Mouse (Mus musculus): ENCODE data around the gene Prm3. TPM values are rescaled to one million over a fixed set of nuclear protein-coding genes. Genes with fewer than 3 reads are reported as not detected.

The Prm3 gene
- total RNA-seq (2018; cell fraction: chromatin; rRNA removed) = not detected
- total RNA-seq (2018; cell fraction: cytosol; rRNA removed) = not detected
- not detected for total RNA-seq (2018; cell fraction: nucleus; rRNA removed)
- not detected in 3 replicates for polyA plus RNA-seq (2018)

DNA sequence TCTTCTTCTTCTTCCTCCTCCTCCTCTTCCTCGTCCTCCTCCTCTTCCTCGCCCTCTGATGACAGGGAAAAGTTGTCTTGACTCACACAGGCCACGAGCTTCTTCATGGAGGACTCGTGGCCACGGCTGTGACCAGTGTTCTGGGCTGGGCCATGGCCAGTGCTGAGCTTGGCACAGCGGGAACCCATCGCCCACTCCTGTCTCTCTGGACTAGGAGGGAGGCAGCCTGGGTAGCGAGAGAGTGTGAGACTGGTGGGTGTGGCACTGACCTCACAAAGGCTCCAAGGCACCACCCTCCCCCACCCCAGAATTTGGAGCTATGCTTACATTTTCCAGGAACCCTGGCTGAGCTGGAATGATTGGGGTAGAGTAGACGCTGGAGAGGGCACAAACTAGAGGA is at the start of gene Prm3:
Gene Prm3, minus strand, starts transcription at position 213 of the 400 bp plus-strand sequence.
- Histone ChIP-seq H3K4me3 (ENCODE audit: inconsistent target) (no peak within 1 kb of the TSS), H3K79me2 (ENCODE audit: inconsistent target) (no peaks in the 10 kb centered on the region), H3K27ac (no peak within 1 kb of the TSS), H3K36me3 (ENCODE audit: inconsistent target) (no peaks in the 10 kb centered on the region)
- 87% methylated on average over 9 of the region's 9 CpGs for WGBS (ENCODE audit: missing documents)

DNA sequence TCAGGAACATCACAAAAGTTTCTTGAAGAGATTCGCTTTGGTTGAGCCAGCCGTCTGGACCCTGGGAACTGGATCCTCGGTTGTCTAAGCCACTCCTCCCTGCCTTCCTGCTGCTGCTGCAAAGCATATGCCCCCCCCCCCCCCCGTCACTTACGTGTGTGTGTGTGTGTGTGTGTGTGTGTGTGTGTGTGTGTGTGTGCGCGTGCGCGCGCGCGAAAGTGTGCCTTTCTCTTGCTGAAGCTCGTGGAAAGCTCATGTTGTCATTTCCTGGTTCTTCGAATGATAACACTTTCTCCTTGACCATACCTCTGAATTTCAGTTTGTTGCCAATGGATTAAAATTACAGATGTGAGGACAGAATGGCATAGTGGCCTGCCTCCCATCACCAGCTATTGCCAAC is 49.3 kb upstream of the Prm3 start:
- Histone ChIP-seq H3K4me3 (ENCODE audit: inconsistent target) (no peak overlapping the region), H3K79me2 (ENCODE audit: inconsistent target) (no peaks in the 10 kb centered on the region), H3K36me3 (ENCODE audit: inconsistent target) (no peaks in the 10 kb centered on the region), H3K27ac (no peak overlapping the region)
- WGBS (ENCODE audit: missing documents) = 93% methylated on average over 13 of the region's 14 CpGs

DNA sequence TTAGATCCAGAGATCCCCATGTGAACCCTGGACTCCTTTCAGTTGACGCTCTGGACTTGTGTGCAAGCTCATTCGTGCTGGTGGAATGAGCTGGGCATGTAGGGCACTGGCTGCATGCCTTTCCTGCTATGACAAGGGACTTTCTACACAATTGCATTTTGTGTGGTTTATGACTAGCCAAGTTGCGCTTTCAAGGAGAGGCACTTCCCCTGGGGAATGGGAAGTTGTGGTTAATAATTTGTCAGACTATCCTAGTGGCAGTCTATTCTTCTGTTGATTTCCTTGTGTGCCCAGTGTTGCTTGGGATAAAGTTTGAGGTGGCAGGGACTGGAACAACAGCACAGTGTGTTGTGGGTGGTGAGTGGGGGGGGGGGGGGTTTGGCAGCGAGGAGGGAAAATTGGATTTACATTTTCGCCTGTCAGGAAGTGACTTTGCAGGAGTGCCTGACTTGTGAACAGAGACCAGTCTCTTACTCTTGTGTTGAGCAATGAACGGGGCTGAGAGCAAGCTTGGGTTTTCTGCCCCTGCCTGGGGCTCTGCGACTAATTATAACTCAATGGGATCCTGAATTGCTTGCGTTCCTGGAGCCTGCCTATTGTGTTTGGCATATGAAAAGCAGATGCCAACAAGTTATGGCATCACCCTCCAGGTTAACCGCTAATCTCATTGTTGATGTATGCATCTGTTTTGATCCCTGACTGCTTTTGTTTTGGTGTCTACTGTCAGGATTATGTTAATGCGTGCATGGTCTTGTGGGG is 48.0 kb upstream of the Prm3 start:
- Histone ChIP-seq H3K4me3 (ENCODE audit: inconsistent target) (no peak overlapping the region), H3K36me3 (ENCODE audit: inconsistent target) (no peaks in the 10 kb centered on the region), H3K79me2 (ENCODE audit: inconsistent target) (no peaks in the 10 kb centered on the region), H3K27ac (peak overlapping the region; percentile 2; the same call in 1 of the 2 replicates)
- 13% methylated on average over 9 of the region's 10 CpGs for WGBS (ENCODE audit: missing documents)

DNA sequence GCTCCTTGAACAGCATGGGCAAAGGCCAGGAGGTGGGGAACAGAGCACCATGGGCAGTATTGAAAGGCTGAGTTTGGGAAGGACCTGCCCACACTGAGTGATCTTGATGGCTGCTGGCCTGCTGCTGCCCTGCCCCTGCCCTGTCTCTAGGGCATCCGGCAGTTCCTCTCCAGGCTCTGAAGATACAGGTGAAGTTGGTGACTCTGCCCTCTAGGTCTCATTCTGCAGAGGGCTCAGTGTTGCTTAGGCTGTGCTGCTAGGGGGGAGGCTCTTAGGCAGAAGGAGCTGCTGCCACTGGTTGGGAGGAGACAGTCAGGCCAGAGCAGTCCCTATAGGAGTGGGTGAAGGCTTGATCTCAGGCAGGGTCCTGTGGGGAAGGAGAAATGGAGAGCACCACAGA is 47.2 kb upstream of the Prm3 start:
- 83% methylated on average over 1 of the region's 1 CpGs for WGBS (ENCODE audit: missing documents)
- Histone ChIP-seq H3K27ac (peak overlapping the region; percentile 2; the same call in 1 of the 2 replicates), H3K79me2 (ENCODE audit: inconsistent target) (no peaks in the 10 kb centered on the region), H3K36me3 (ENCODE audit: inconsistent target) (no peaks in the 10 kb centered on the region), H3K4me3 (ENCODE audit: inconsistent target) (no peak overlapping the region)

DNA sequence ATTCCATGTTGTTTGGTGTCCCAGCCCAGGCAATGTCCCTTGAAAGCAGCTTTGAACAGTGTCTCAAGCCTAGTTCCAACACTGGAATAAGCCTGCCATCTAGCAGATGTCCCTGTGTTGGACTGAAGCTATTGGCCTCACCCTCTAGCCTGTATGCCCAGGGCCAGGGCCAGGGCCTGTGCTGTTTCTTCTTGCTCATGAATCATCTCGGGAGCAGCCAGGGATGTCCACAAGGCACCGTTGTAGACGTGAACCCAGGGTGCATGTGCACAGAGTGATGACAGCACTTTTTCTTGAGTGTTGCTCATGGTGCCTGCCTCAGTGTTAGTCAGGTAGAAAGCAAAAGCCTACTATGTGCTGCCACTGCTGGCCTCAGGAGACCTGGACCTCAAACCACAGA is 46.5 kb upstream of the Prm3 start:
- no peaks in the 10 kb centered on the region for H3K79me2 ChIP-seq (ENCODE audit: inconsistent target)
- WGBS (ENCODE audit: missing documents) = 94% methylated on average over 3 of the region's 3 CpGs
- H3K4me3 ChIP-seq (ENCODE audit: inconsistent target) = no peak overlapping the region
- H3K36me3 ChIP-seq (ENCODE audit: inconsistent target) = no peaks in the 10 kb centered on the region
- H3K27ac ChIP-seq = no peak overlapping the region

DNA sequence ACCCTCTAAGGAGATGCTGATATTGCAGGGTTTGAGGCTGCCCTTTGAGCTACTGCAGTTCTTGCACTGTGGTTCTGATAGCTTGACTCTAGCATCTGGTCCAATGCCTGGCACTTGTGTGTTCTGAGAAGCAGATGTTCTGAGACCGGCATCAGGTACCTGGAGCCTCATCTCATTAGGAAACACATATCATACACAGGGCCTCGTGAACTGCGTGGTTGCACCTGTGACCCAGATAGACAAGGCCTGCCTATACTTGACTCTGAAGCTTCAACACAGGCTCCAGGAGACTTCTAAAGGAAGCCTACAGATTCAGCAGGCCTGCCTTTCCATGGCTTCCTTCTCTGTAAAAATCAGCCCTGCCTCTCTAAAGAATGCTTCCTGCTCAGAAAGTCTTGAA is 45.7 kb upstream of the Prm3 start:
- Histone ChIP-seq H3K79me2 (ENCODE audit: inconsistent target) (no peaks in the 10 kb centered on the region), H3K4me3 (ENCODE audit: inconsistent target) (no peak overlapping the region), H3K27ac (no peak overlapping the region), H3K36me3 (ENCODE audit: inconsistent target) (no peaks in the 10 kb centered on the region)
- WGBS (ENCODE audit: missing documents) = 91% methylated on average over 3 of the region's 3 CpGs

DNA sequence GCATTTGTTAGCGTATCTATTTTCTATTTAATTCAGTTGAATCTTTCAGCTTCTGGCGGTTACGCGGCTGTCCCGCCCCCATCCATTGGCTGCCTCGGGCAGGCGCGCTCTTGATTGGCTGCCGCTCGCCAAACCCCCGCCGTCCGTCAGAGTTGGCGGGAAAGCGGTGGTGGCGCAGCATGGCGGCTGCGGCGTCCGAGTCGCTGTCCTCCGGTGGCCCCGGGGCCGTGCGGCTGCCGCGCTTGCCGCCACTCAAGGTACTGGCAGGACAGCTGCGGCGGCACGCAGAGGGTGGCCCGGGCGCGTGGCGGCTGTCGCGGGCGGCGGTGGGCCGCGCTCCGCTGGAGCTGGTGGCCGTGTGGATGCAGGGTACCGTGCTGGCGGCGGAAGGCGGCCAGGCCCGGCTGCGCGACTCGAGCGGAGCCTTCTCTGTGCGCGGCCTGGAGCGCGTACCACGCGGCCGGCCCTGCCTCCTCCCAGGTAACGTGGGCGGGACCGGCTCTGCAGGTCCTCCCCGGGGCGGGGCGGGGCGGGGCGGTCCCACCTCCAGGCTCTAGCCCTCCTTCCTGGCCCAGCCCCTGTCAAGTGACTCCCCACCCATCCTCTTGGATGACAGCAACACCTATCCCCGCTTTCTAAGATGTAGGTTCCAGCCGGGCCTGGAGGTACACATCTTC is 44.3 kb upstream of the Prm3 start, which contains the start of gene Rmi2:
Gene Rmi2, plus strand, starts transcription at position 149 of the 677 bp plus-strand sequence.
- H3K4me3 ChIP-seq (ENCODE audit: inconsistent target) = peak within 1 kb of the TSS; percentile 18; the same call in 1 of the 2 replicates
- 2% methylated on average over 69 of the region's 69 CpGs for WGBS (ENCODE audit: missing documents)
- no peaks in the 10 kb centered on the region for H3K79me2 ChIP-seq (ENCODE audit: inconsistent target)
- H3K36me3 ChIP-seq (ENCODE audit: inconsistent target) = no peaks in the 10 kb centered on the region
- no peak within 1 kb of the TSS for H3K27ac ChIP-seq

DNA sequence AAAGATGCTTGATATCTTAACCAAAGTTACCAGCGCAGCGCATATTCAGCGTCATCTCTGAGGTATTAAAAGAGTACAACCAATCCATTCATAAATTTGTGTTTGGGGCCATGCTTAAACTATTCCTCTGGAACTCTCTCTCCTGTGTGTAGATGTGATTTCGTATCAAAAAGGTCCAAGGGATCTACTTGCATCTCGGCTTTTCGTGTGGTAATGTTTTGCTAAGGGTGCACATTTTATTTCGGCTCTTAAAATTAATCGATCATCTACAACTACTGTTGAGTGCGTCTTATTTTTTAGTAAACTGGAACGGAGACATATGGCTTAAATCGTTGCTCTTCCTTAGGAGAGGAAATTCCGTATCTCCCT is 43.8 kb upstream of the Prm3 start:
- Histone ChIP-seq H3K36me3 (ENCODE audit: inconsistent target) (no peaks in the 10 kb centered on the region), H3K27ac (no peak overlapping the region), H3K79me2 (ENCODE audit: inconsistent target) (no peaks in the 10 kb centered on the region), H3K4me3 (ENCODE audit: inconsistent target) (peak overlapping the region; percentile 18; the same call in 1 of the 2 replicates)
- 3% methylated on average over 12 of the region's 12 CpGs for WGBS (ENCODE audit: missing documents)

DNA sequence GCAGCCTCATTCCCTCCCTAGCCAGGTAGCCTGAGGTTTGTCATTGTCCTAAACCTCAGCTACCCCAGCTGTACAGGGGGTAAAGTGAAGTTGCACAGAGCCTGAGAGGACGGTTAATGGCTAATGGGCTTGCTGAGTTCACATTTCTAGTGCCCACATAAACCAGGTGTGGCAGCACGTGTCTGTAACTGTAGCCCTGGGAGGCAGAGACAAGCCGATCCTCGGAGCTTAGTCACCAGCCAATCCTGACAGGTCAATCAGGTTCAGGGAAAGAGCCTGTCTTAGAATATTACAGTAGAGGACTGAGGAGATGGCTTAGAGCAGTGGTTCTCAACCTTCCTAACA is 37.7 kb upstream of the Prm3 start:
- Histone ChIP-seq H3K27ac (no peak overlapping the region), H3K79me2 (ENCODE audit: inconsistent target) (no peaks in the 10 kb centered on the region), H3K4me3 (ENCODE audit: inconsistent target) (no peak overlapping the region), H3K36me3 (ENCODE audit: inconsistent target) (no peaks in the 10 kb centered on the region)
- WGBS (ENCODE audit: missing documents) = 81% methylated on average over 4 of the region's 4 CpGs

DNA sequence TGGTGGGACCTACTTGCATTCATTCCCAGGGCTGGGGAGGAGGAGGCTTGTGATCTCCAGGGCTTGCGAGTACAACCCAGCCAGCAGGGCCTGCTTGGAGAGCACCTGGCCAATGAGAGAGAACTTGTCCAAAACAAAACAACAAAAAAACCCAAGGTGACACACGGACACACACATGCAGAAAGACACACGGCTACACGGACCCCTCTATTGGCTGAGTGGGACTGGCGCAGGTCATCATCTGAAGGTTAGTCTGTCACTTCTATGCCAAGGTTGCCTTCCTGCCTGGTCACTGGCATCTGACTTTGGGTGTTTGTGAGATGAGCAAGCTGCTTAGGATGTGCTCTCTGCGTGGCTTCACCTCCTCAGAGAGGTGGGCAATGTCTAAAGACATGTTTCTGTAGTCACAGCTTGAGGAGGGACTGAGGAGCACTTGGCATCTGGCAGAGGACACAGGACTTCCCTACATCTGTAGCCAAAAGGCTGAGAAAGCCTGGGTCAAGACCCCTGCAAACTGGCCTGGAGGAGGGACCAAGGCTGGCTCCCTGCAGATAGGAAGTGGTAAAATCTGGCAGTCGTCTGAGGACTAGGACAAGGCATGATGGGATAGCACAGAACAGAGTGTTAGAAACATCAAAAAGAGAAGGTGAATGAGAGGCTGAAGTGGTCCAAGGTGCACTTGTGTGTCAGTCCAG is 37.2 kb upstream of the Prm3 start:
- Histone ChIP-seq H3K27ac (no peak overlapping the region), H3K36me3 (ENCODE audit: inconsistent target) (no peaks in the 10 kb centered on the region), H3K79me2 (ENCODE audit: inconsistent target) (no peaks in the 10 kb centered on the region), H3K4me3 (ENCODE audit: inconsistent target) (no peak overlapping the region)
- 83% methylated on average over 7 of the region's 7 CpGs for WGBS (ENCODE audit: missing documents)

DNA sequence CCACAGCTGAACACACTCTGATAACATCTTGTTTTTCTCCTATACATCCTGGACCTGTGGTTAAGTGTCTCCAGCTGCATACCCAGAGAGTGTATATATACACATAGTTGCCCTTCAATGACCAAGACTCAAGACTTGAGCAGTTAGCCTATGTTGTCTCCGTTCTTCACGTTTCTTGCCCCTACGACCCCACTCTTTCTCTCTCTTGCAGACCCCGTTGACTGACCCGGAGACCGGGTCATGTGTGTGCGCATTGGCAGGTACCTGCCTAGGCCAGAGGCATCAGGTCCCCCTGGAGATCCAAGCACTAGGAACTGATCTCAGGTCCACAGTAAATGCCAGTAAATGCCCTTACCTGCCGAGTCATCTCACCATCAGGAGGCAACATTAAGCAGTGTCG is 36.6 kb upstream of the Prm3 start:
- H3K27ac ChIP-seq = no peak overlapping the region
- H3K79me2 ChIP-seq (ENCODE audit: inconsistent target) = no peaks in the 10 kb centered on the region
- 93% methylated on average over 9 of the region's 9 CpGs for WGBS (ENCODE audit: missing documents)
- H3K4me3 ChIP-seq (ENCODE audit: inconsistent target) = no peak overlapping the region
- H3K36me3 ChIP-seq (ENCODE audit: inconsistent target) = no peaks in the 10 kb centered on the region

DNA sequence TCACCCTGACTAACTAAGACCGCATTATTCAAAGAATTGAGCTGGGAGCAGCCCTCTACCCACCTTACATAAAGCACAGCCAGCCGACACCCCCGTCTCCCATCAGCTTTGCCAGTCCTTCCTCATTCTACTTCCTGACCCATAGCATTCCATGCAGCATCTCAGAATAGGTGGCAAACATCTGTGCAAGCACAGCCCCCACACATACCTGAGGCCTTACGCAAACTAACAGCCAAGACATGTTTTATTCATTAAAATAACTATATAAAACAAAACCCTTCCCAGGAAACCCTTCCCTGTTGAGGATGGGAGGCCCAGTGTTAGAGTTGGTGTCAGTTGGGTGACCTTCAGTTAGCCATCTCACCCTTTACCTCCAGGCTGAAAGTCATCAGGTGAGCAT is 35.1 kb upstream of the Prm3 start:
- H3K27ac ChIP-seq = no peak overlapping the region
- H3K4me3 ChIP-seq (ENCODE audit: inconsistent target) = no peak overlapping the region
- H3K36me3 ChIP-seq (ENCODE audit: inconsistent target) = no peaks in the 10 kb centered on the region
- 91% methylated on average over 4 of the region's 4 CpGs for WGBS (ENCODE audit: missing documents)
- H3K79me2 ChIP-seq (ENCODE audit: inconsistent target) = no peaks in the 10 kb centered on the region

DNA sequence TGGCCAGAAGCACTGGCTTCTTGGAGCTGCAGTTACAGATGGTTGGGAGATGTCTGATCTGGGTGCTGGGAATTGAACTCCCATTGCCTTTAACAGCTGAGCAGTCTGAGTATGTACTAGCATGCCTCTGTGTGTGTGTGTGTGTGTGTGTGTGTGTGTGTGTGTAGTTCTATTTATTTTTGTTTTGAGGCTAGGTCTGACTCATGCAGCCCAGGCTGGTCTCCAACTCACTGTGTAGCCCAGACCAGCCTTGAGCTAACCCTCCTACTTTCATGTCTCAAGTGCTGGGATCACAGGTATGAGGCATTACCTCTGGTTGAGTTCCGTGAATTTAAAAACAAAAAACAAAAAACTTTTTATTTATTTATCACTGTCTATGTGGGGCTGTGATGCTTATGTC is 33.8 kb upstream of the Prm3 start:
- 100% methylated on average over 1 of the region's 1 CpGs for WGBS (ENCODE audit: missing documents)
- no peaks in the 10 kb centered on the region for H3K36me3 ChIP-seq (ENCODE audit: inconsistent target)

DNA sequence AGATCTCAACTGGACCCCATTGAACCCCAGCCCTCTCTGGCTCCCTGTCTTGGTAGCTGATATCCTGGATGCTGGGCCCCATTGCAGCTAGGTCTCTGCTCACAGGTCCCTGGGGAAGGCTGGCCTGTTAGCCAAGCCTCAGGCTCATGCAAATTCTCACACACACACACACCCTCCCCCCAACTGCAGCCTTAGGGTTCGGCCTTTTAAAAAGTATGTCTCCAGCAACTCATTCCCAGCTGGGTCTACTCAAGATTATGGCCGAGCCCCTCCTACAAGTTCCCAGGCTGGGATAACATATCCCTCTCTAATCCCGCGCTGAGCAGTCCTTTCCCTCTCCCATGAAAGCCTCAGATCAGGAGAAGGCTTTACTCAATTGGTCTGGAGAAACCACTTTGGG is 30.7 kb upstream of the Prm3 start:
- Histone ChIP-seq H3K79me2 (ENCODE audit: inconsistent target) (no peaks in the 10 kb centered on the region), H3K36me3 (ENCODE audit: inconsistent target) (no peaks in the 10 kb centered on the region), H3K27ac (no peak overlapping the region), H3K4me3 (ENCODE audit: inconsistent target) (no peak overlapping the region)
- 94% methylated on average over 4 of the region's 4 CpGs for WGBS (ENCODE audit: missing documents)

More for the DNA sequence above, 33.8 kb upstream of the Prm3 start:
- H3K4me3 ChIP-seq (ENCODE audit: inconsistent target) = no peak overlapping the region
- no peaks in the 10 kb centered on the region for H3K79me2 ChIP-seq (ENCODE audit: inconsistent target)
- H3K27ac ChIP-seq = no peak overlapping the region

DNA sequence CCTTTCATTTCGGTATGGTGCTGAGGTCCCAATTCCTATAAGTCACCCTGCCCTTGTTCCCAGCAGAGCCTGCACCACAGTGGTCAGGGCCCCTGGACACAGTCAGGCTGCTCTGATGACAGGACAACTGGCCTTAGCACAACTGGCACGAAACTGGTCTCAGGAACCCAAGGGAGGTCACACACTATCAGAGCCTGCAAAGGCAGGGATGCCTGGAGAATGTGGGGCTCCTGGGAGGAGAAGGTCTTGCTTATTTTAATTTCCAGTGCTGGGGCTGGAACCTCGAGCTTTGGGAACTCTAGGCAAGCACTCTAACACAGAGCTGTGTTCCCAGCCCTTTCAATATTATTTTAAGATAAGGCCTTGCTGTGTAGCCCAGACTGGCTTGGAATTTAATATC is 29.3 kb upstream of the Prm3 start:
- Histone ChIP-seq H3K27ac (no peak overlapping the region), H3K36me3 (ENCODE audit: inconsistent target) (no peaks in the 10 kb centered on the region), H3K79me2 (ENCODE audit: inconsistent target) (no peaks in the 10 kb centered on the region), H3K4me3 (ENCODE audit: inconsistent target) (no peak overlapping the region)
- WGBS (ENCODE audit: missing documents) = 97% methylated on average over 3 of the region's 3 CpGs

Data from macrophage (primary cell).